Mouse (Mus musculus) T-cell, adult 66 days (primary cell): ENCODE measurements around the gene Sfpq. TPM values are rescaled to one million over a fixed set of nuclear protein-coding genes. Genes with fewer than 3 reads are reported as not detected.

Source experiments
- total RNA-seq, 2 experiments: library from RNA; stranded (reverse); gene quantifications; 3 replicates in 1 of 2; 4 replicates in 1 of 2; pipeline ENCODE4 v1.2.4; 2023

The Sfpq gene
- total RNA-seq, result 100 to 1,000 TPM; 819 to 945 TPM

GRCm38 (mm10) chr4:127021151-127021945 is at the start of gene Sfpq:
Gene Sfpq (plus strand): TSS chr4:127021324.

GRCm38 (mm10) chr4:127060585-127061290 is 39.6 kb downstream of the Sfpq start, which contains the start of gene Zmym1:
Gene Zmym1 (minus strand): TSS chr4:127061152.

GRCm38 (mm10) chr4:127076875-127077548 is 55.9 kb downstream of the Sfpq start, which contains the start of gene Zmym6:
Gene Zmym6 (plus strand): TSS chr4:127077383.

Other genes with a start within 250 kb of the Sfpq start
- 10 to 100 TPM; 41.7 to 44.4 TPM for gene Zmym4, start 53.2 kb upstream of the Sfpq start, total RNA-seq
- 10 to 100 TPM; 28.6 to 30.0 TPM for gene Zmym1, start 39.8 kb downstream of the Sfpq start, total RNA-seq
- gene Zmym6, start 56.1 kb downstream of the Sfpq start, total RNA-seq, result 10 to 100 TPM; 16.3 to 20.9 TPM
- gene Tmem35b, start 102.4 kb downstream of the Sfpq start, total RNA-seq, result 1 to 10 TPM; 5.2 to 7.5 TPM
- gene Dlgap3, start 147.9 kb downstream of the Sfpq start, total RNA-seq, result under 1 TPM; 0.18 to 0.23 TPM
- gene Smim12, start 222.5 kb downstream of the Sfpq start, total RNA-seq, result 10 to 100 TPM; 24.1 to 26.4 TPM